Comparison of ENCODE assay signal across 10 mouse cellular contexts in the genomic region with DNA sequence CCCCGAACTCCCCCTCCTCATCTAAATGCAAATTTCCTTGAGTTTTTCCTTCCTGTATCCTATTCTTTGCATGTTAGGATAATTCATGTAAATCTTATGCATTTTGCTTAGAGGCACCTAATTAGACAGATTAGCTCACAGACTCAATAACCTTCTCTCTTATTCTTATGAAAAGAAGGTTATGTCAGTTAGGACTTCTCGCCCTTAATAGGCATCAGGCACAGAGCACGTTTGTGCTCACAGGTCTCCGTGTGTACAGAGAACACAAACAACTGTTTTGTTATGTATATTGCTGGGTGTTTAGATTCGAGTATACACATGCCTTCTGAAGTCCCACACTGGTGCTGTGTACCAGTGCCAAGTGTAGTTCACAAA.
DNase-seq lines count a peak whose midpoint lies in the region; ATAC-seq and TF ChIP-seq lines count a peak whose summit lies in the region.
"Had no signal": no experiment of that assay in that cellular context is flagged by ENCODE, and none has a peak within 500 bp of the region (broad histone marks: within the 10 kb centered on the region; RNA-seq: fewer than 3 reads in every experiment).

No protein-coding gene starts in this region.

- no peak overlapping the region for H3K9ac ChIP-seq in limb, embryonic 14.5 days (ENCODE audit: low read depth, low read length, severe bottlenecking)
- no peak overlapping the region for H3K9ac ChIP-seq in liver, embryonic 12.5 days

- peak; percentile 26; the same call in 1 of the 2 replicates for ATAC-seq in frontal cortex, adult (ENCODE audit: low TSS enrichment)
- no peak for ATAC-seq in limb, embryonic 14.5 days (ENCODE audit: low FRiP score, low read depth)
- no peak for ATAC-seq in liver, embryonic 12.5 days

- no peak overlapping the region for H3K4me3 ChIP-seq in limb, embryonic 14.5 days (replicated peaks; ENCODE audit: low read length)
- no peak overlapping the region for H3K4me3 ChIP-seq in liver, embryonic 12.5 days

- H3K36me3 ChIP-seq in limb, embryonic 14.5 days (ENCODE audit: control insufficient read depth, insufficient read depth, low read length): no peaks in the 10 kb centered on the region
- H3K36me3 ChIP-seq in liver, embryonic 12.5 days: no peaks in the 10 kb centered on the region
- H3K36me3 ChIP-seq: G1E had no signal

- H3K27me3 ChIP-seq in limb, embryonic 14.5 days (ENCODE audit: control insufficient read depth, insufficient read depth, low read length): no peaks in the 10 kb centered on the region
- no peaks in the 10 kb centered on the region for H3K27me3 ChIP-seq in liver, embryonic 12.5 days (replicated peaks)

- no peak for TF ChIP-seq POLR2A in limb, embryonic 14.5 days (IDR thresholded peaks at IDR 0.05; ENCODE audit: borderline replicate concordance, extremely low read depth, insufficient read depth, insufficient read length)

- DNase-seq in frontal cortex, postnatal 14 days (ENCODE audit: low spot score in 2 of 2): no peak
- DNase-seq in right cerebral cortex, postnatal 4 days: peak; percentile 8
- DNase-seq in right cerebral cortex, postnatal 14 days: no peak
- no peak for DNase-seq in limb, embryonic 14.5 days (ENCODE audit: low spot score)
- DNase-seq in thymus, postnatal 4 days: no peak
- DNase-seq in kidney, postnatal 25 days: no peak
- DNase-seq: thymus, adult 2 months had no signal

- H3K4me1 ChIP-seq in limb, embryonic 14.5 days (ENCODE audit: control insufficient read depth, insufficient read depth, low read length): no peaks in the 10 kb centered on the region
- H3K4me1 ChIP-seq in liver, embryonic 12.5 days: no peaks in the 10 kb centered on the region

- no peaks in the 10 kb centered on the region for H3K9me3 ChIP-seq in limb, embryonic 14.5 days (ENCODE audit: control insufficient read depth, low read length)
- H3K9me3 ChIP-seq in liver, embryonic 12.5 days (replicated peaks): no peaks in the 10 kb centered on the region

- H3K4me2 ChIP-seq in limb, embryonic 14.5 days (replicated peaks; ENCODE audit: low read depth, low read length, severe bottlenecking): peak overlapping the region; percentile 41
- no peak overlapping the region for H3K4me2 ChIP-seq in liver, embryonic 12.5 days

- 34% methylated on average over 5 of the region's 5 CpGs for WGBS in limb, embryonic 14.5 days
- WGBS in liver, embryonic 12.5 days (ENCODE audit: insufficient replicate concordance): 32% methylated on average over 5 of the region's 5 CpGs

- no peak overlapping the region for H3K27ac ChIP-seq in limb, embryonic 14.5 days (replicated peaks; ENCODE audit: low read depth, low read length)
- H3K27ac ChIP-seq in liver, embryonic 12.5 days: no peak overlapping the region
